Mouse (Mus musculus) hindbrain, embryonic 11.5 days (tissue): ENCODE results near the gene Msrb1. TPM values are rescaled to one million over a fixed set of nuclear protein-coding genes. Genes with fewer than 3 reads are reported as not detected.
A peak's percentile ranks its signal among the peaks of the same experiment; 100 is the strongest.

Experiments
- ATAC-seq: fragments of 200-750 bp; cut with Nextera tagmentation; 2 replicates; pipeline ENCODE4 v1.8.0; 2017; ENCODE audit warnings: mild to moderate bottlenecking, moderate TSS enrichment, moderate library complexity; ENCODE audit not compliant: low FRiP score
- DNase-seq: peaks from one replicate; pipeline ENCODE4 v3.0.0-alpha.2; 2015; ENCODE audit warnings: low spot score
- H3K27ac ChIP-seq: fragments of 300-500 bp; sonication (generic); 2 replicates; pipeline ENCODE4 v1.5.1; 2014; ENCODE audit warnings: mild to moderate bottlenecking, low read depth, low read length
- H3K27me3 ChIP-seq: fragments of 300-500 bp; sonication (generic); 2 replicates; pipeline ENCODE4 v1.6.1; 2014; ENCODE audit warnings: mild to moderate bottlenecking, low read length, moderate library complexity, mixed read lengths; ENCODE audit not compliant: control insufficient read depth, insufficient read depth
- H3K36me3 ChIP-seq: fragments of 300-500 bp; sonication (generic); 2 replicates; pipeline ENCODE4 v1.6.1; 2014; ENCODE audit warnings: mild to moderate bottlenecking, low read length, moderate library complexity, mixed read lengths; ENCODE audit not compliant: control insufficient read depth, insufficient read depth
- H3K4me1 ChIP-seq: fragments of 300-500 bp; sonication (generic); replicated peaks from 2 replicates; pipeline ENCODE4 v1.6.1; 2014; ENCODE audit warnings: low read length, mixed read lengths; ENCODE audit not compliant: control insufficient read depth, insufficient read depth
- H3K4me2 ChIP-seq: fragments of 300-500 bp; sonication (generic); replicated peaks from 2 replicates; pipeline ENCODE4 v1.6.1; 2014; ENCODE audit warnings: mild to moderate bottlenecking, low read depth, low read length
- H3K4me3 ChIP-seq: fragments of 300-500 bp; sonication (generic); 2 replicates; pipeline ENCODE4 v1.5.1; 2014; ENCODE audit warnings: low read depth, low read length
- H3K9ac ChIP-seq: fragments of 300-500 bp; sonication (generic); 2 replicates; pipeline ENCODE4 v1.6.1; 2014; ENCODE audit warnings: low read depth, low read length
- H3K9me3 ChIP-seq: fragments of 300-500 bp; sonication (generic); 2 replicates; pipeline ENCODE4 v1.6.1; 2016; ENCODE audit warnings: low read length; ENCODE audit not compliant: control insufficient read depth
- WGBS: fragments of 180-500 bp; shearing (Covaris S2); extraction: QIAGEN DNeasy Blood & Tissue Kit; methylation state at CpG from one replicate; pipeline ENCODE4 v1.1.7; 2014; 5-methylcytosine and 5-hydroxymethylcytosine counted together
- polyA plus RNA-seq: library from polyadenylated mRNA; unstranded; fragments of >200 nt; fragmentation: Nextera tagmentation; extraction: Ambion mirVana; gene quantifications from 2 replicates; pipeline ENCODE4 v1.2.1, GENCODE M21; 2014

The Msrb1 gene
- polyA plus RNA-seq, 1 experiment from 2014 or later, result 22.8 TPM

DNA sequence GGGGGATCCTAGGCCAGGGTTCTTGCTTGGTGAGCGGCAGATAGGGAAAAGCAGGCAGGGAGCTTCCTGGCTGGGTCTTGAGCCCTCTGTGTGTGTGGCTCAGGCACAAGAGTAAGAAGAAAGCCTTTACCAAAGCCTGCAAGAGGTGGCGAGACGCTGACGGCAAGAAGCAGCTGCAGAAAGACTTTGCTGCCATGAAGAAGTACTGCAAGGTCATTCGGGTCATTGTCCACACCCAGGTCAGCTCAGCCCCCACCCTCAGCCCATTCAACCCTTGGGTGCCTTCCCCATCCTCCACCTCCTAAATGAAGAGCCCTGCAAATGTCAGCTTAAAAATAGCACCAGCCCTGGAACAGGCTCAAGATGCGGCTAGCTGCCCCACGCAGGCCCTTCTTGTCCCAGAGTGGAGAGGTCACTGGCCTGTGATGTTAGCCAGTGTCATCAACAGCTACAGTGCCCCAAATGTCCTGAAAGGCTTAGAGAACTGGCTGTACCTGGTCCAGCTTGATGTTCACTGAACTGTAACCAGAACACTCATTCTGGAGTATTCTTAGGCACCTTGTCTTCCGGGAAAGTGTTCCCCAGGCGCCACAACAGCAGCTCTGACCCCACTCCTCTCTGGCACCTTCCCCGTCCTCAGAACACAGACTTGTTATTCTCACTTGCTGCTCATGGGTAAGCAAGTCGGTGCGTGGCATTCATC, 4.1 kb upstream of the Msrb1 start:
- Histone ChIP-seq H3K4me1 (peaks cover 3% of the 10 kb centered on the region), H3K36me3 (no peaks in the 10 kb centered on the region), H3K9me3 (no peaks in the 10 kb centered on the region), H3K9ac (no peak overlapping the region), H3K27ac (no peak overlapping the region), H3K4me2 (no peak overlapping the region), H3K27me3 (no peaks in the 10 kb centered on the region; the same call in 1 of the 2 replicates), H3K4me3 (no peak overlapping the region)
- no peak for DNase-seq
- no peak for ATAC-seq
- WGBS, result 77% methylated on average over 12 of the region's 12 CpGs

DNA sequence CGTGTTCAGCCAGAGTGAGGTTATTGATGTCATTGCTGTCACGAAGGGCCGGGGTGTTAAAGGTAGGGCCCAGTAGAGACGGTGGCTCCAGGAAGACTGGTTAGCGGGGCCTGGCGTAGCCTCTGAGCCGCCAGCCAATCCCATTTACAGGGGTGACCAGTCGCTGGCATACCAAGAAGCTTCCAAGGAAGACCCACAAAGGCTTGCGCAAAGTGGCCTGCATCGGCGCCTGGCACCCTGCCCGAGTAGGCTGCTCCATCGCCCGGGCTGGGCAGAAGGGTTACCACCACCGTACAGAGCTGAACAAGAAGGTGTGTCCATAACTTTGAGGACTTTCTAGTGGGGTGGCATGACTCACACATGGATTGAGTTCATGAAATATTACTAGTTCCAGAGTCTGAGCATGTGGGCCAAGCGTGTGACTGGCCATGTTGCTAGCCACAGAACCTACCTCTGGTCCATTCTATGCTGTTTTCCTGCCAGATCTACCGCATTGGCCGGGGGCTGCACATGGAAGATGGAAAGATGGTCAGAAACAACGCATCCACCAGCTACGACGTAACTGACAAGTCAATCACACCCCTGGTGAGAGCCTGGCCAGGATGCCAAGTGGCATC, 2.9 kb upstream of the Msrb1 start:
- no peak for ATAC-seq

DNA sequence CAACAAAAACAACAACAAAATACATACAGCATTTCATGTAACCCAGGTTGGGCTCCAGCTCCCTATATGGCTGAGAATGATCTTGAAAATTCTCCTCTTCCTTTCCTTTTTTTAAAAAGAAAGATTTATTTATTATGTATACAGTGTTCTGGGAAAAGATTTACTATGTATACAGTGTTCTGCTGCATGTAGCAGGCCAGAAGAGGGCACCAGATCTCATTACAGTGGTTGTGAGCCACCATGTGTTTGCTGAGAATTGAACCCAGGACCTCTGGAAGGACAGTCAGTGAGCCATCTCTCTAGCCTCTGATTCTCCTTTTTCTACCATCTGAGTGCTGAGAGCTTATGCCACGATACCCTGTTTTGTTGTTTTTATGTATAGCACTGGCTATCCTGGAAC, 1.9 kb upstream of the Msrb1 start:
- 77% methylated on average over 1 of the region's 1 CpGs for WGBS
- H3K27me3 ChIP-seq, result no peaks in the 10 kb centered on the region
- no peaks in the 10 kb centered on the region for H3K36me3 ChIP-seq
- ATAC-seq (no peak), DNase-seq (no peak)
- H3K27ac ChIP-seq, result no peak overlapping the region
- no peak overlapping the region for H3K4me2 ChIP-seq
- H3K9ac ChIP-seq, result no peak overlapping the region
- H3K4me3 ChIP-seq, result no peak overlapping the region
- H3K9me3 ChIP-seq, result no peaks in the 10 kb centered on the region
- peaks cover 3% of the 10 kb centered on the region for H3K4me1 ChIP-seq

More for the DNA sequence above, 2.9 kb upstream of the Msrb1 start:
- Histone ChIP-seq H3K4me3 (no peak overlapping the region), H3K4me2 (no peak overlapping the region), H3K36me3 (no peaks in the 10 kb centered on the region), H3K9me3 (no peaks in the 10 kb centered on the region), H3K9ac (no peak overlapping the region), H3K27me3 (no peaks in the 10 kb centered on the region), H3K4me1 (peaks cover 3% of the 10 kb centered on the region), H3K27ac (no peak overlapping the region)
- 92% methylated on average over 21 of the region's 21 CpGs for WGBS
- no peak for DNase-seq

DNA sequence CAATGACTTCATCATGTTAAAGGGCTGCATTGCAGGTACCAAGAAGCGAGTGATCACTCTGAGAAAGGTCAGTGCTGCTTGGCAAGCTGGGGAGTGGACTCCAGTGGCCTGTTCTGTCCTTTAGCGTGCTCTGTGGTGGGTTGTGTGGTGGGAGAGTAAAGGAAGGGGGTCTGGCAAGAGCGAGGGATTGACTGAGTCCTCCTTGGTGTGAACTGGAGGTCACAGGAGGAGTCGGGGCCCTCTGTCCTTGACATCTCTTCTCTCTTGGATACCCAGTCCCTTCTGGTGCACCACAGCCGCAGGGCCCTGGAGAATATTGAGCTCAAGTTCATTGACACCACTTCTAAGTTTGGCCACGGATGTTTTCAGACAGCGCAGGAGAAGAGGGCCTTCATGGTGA, 996 bp upstream of the Msrb1 start:
- Histone ChIP-seq H3K4me3 (no peak overlapping the region), H3K27ac (no peak overlapping the region), H3K36me3 (no peaks in the 10 kb centered on the region), H3K4me2 (no peak overlapping the region; the same call in 1 of the 2 replicates), H3K9ac (no peak overlapping the region), H3K9me3 (no peaks in the 10 kb centered on the region), H3K27me3 (no peaks in the 10 kb centered on the region), H3K4me1 (peaks cover 3% of the 10 kb centered on the region)
- WGBS, result 90% methylated on average over 7 of the region's 7 CpGs
- DNase-seq (no peak), ATAC-seq (no peak)

DNA sequence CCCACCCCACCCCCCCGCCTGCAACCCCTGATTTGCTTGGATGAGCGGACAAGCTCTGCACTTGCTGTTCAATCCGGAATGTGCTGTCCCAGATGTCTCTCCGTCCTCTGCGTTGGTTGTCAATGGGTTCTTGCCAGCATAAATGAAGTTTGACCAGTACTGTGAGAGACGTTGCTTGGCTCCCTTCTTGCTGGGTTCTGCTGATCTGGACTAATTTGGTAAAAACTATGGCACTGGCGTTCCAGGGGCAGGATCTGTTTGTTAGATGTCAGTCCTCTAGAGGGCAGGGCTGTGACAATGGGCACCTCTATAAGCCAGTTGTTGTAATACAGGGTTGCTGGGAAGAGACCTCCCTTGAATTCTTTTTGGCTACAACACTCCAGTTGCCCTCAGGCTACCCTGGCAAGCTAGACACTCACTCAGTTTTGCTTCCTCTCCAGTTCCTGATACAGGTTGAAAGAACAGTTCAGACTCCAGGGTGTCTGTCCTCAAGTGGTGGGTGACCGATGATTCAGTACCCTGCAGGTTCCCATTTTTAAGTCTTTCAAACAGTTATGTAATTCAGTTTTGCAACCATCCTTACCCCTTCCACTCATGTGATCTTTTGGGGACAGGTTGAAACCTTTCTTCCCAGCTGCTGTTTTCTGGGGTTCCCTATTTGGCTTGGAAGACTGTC, 831 bp downstream of the Msrb1 start:
- Histone ChIP-seq H3K4me1 (peaks cover 3% of the 10 kb centered on the region), H3K27ac (no peak overlapping the region), H3K27me3 (no peaks in the 10 kb centered on the region), H3K36me3 (no peaks in the 10 kb centered on the region), H3K9ac (no peak overlapping the region; the same call in 1 of the 2 replicates), H3K4me2 (peak overlapping the region; percentile 77), H3K4me3 (peak overlapping the region; percentile 44), H3K9me3 (no peaks in the 10 kb centered on the region)
- WGBS, result 25% methylated on average over 8 of the region's 8 CpGs
- no peak for ATAC-seq
- no peak for DNase-seq

DNA sequence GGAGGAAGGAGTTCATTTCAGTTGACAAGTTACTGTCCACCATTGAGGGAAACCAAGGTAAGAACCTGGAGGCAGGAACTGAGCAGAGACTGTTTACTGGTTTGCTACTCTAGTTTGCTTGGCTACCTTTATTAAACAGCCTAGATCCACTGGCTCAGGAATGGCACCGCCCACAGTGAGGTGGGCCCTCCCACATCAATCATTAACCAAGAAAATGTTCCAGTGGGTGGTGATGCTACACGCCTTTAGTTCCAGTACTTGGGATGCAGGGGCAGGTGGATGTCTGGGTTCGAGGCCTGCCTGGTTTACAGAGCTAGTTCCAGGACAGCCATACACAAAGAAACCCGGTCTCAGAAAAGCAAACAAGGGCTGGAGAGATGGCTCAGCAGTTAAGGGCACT, 1.8 kb downstream of the Msrb1 start:
- H3K9ac ChIP-seq, result no peak overlapping the region

DNA sequence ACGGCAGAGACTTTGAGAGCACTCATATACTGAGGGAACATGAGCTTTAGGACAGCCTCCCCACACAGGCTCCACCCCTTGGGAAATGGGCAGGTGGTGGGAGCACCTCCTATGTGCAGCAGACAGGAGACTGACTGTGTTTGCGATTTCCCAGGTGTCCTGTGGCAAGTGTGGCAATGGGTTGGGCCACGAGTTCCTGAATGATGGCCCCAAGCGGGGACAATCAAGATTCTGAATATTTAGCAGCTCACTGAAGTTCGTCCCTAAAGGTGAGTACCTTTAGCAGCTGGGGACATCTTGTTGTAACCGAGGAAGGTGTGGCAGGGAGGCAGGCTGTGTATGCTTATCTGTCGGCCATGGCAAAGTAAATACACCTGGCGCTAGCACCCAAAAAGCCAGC, 3.5 kb downstream of the Msrb1 start:
- Histone ChIP-seq H3K4me1 (peaks cover 3% of the 10 kb centered on the region), H3K27ac (no peak overlapping the region), H3K9ac (no peak overlapping the region), H3K27me3 (no peaks in the 10 kb centered on the region), H3K9me3 (no peaks in the 10 kb centered on the region), H3K4me3 (no peak overlapping the region), H3K36me3 (no peaks in the 10 kb centered on the region), H3K4me2 (no peak overlapping the region)
- 79% methylated on average over 8 of the region's 8 CpGs for WGBS
- ATAC-seq, result no peak
- no peak for DNase-seq

More for the DNA sequence above, 1.8 kb downstream of the Msrb1 start:
- no peak overlapping the region for H3K4me2 ChIP-seq
- H3K36me3 ChIP-seq, result no peaks in the 10 kb centered on the region
- ATAC-seq (no peak), DNase-seq (no peak)
- peaks cover 3% of the 10 kb centered on the region for H3K4me1 ChIP-seq
- 82% methylated on average over 4 of the region's 4 CpGs for WGBS
- H3K27me3 ChIP-seq, result no peaks in the 10 kb centered on the region
- no peaks in the 10 kb centered on the region for H3K9me3 ChIP-seq
- H3K27ac ChIP-seq, result no peak overlapping the region
- no peak overlapping the region for H3K4me3 ChIP-seq

DNA sequence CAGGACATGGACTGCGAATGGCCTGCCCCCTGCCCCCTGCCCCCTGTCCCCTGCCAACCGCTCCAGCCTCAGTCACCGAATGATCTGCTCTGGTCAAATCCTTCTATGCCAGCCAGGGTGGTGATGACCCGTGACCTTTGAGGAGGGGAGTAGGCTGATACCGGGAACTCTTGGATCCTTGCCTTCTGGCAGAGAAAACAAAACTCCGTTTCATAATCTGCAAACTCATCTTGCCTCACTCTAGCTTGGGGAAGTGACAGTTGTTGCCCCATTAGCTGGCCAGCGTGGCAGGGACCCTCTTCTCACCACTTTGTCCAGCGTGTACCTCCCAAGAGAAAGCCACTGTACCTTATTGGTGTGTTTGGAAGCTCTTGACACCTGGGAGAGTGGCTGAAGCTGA, 5.9 kb downstream of the Msrb1 start:
- Histone ChIP-seq H3K27me3 (0 out of 2 replicates have a peak, but pooled peaks cover 3% of the 10 kb centered on the region), H3K36me3 (no peaks in the 10 kb centered on the region), H3K4me2 (no peak overlapping the region), H3K4me1 (no peaks in the 10 kb centered on the region), H3K4me3 (no peak overlapping the region), H3K9me3 (no peaks in the 10 kb centered on the region), H3K27ac (no peak overlapping the region), H3K9ac (no peak overlapping the region)
- 85% methylated on average over 8 of the region's 8 CpGs for WGBS
- no peak for ATAC-seq
- no peak for DNase-seq
